Mouse (Mus musculus) urinary bladder, adult 2 months (tissue): ENCODE results near the gene Tceal3. TPM values are rescaled to one million over a fixed set of nuclear protein-coding genes. Genes with fewer than 3 reads are reported as not detected.
"Not testable (repeated sequence)": the region's sequence is repeated elsewhere in the genome, so short reads cannot be mapped to it uniquely, and the experiment has no call there.

Experiments
- DNase-seq: peaks from one replicate; pipeline ENCODE4 v3.0.0; 2022; ENCODE audit warnings: low spot score
- polyA plus RNA-seq: library from polyadenylated mRNA; depleted of rRNA; stranded (reverse); fragments of >200 nt; gene quantifications from 2 replicates; pipeline ENCODE4 v1.2.3, GENCODE M21; 2012; rRNA removed

The Tceal3 gene
- 20.7 and 25.5 TPM in 2 replicates for polyA plus RNA-seq

DNA sequence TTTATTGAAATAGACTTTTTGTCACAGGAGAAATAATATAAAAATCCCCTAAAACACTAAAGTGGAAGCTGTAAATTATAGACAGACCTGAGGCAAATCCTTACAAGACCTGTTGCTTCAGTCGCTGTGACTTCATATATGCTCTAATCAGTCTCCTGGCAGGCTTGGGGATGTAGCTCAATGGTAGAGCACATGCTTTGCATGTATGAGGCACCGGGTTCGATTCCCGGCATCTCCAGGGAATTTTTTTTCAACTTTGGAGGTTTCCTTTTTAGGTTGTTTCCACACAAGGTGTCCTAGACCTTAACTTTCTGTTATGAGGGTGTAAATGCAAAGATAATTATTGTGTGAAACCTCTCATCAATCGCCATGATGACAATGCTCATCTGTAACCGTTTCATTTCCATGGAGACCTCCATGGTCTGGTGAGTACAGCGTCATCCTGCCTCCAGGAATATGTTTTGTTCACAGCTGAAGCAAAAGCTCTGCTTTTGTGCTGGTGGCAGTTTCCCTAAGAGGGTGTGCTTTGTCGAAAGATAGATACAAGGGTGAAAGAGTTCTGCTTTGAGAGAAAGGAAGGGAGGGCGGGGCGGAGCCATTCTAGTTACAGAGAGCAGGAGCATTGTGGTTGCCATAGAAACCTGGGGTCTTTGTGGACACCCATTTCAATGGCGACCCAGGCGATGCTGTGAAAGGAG, at the start of gene Tceal3:
TSS of gene Tceal3 (plus strand) at position 644 of the 698 bp plus-strand sequence.
- DNase-seq = no peak

DNA sequence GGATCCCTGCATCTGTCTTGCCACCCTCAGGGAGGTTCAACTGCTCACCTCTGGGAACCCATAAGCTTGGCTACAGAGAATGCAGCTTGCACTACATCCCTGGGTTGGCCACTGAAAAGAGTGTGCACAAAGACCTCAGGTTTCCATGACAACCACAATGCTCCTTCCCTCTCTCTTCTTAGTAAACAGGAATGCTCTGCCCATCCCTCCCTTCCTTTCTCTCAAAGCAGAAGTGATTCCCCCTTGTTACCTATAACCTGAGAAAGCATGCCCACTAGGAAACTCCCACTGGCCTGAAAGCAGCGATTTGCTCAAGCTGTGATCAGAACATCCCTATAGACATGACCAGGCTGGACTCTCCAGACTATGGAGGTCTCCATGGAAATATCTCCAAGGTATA, 46.7 kb upstream of the Tceal3 start, which contains the start of gene Kir3dl2:
TSS of gene Kir3dl2 (minus strand) at position 101 of the 400 bp plus-strand sequence.
- not testable (repeated sequence) for DNase-seq

DNA sequence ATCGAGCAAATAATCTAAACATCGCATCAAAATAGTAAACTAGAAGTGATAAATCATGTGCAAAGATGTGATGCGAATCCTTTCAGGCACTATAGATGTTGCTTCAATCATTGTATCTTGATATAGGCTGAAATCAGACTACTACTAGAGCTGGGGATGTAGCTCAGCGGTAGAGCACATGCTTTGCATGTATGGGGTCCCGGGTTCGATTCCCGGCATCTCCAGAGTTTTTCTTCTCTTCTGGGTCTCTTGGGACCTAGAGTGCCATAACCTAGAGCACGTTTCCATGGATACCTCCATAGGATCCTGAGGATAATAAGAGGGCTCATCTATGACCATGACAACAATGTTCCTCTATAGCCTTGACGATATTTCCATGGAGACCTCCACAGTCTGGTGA, 21.5 kb upstream of the Tceal3 start:
- DNase-seq = not testable (repeated sequence)

DNA sequence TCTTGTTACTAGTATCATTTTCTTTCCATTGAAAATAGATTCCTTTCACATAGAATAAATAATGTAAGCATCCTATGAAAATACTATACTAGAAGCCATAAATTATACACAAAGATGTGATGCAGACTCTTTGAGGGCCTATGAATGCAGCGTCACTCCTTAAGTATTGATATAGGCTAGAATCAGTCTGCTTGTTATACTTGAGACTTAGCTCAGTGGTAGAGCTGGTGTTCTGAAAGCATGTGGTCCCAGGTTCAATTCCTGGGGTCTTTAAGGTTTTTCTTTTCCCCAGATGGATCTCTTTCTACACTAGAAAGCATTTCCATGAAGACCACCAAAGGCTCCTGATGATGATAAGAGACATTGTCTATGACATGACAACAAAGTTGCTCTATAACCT, 6.0 kb upstream of the Tceal3 start:
- no peak for DNase-seq

DNA sequence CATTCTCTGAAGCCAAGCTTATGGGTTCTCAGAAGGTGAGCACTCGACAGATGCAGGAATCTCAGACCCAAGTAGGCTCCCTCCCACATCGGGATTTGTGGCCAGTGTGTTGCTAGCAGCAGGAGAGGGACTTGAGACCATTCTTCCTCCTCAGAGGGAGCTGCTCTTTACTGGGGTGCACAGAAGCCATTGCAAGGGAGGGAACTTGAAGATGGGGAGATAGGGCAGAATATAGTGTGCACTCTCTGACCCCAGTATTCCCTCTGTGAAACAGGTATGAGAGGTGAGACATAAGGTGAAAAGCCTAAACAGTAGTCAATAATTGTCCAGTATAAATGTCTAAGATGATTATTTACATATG, 235 bp downstream of the Tceal3 start:
- no peak for DNase-seq

DNA sequence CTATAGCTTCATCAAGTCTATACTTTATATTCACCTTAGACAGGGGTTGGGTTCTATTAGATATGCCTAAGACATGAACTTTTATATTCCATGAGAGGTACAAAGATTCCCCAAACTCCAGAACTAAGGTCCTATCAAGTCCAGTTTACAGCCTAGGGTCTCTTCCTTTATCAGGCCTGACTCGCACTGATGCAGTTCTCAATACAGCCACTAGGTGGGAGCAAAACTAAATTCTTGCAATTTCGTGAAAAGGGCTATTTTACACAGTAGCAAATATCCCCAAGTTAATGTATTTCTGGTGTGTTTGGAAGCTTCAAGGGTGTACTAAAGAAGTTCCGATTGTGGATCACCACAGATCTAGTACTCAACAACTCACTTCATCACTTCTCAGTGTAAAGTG, 8.8 kb downstream of the Tceal3 start:
- no peak for DNase-seq

DNA sequence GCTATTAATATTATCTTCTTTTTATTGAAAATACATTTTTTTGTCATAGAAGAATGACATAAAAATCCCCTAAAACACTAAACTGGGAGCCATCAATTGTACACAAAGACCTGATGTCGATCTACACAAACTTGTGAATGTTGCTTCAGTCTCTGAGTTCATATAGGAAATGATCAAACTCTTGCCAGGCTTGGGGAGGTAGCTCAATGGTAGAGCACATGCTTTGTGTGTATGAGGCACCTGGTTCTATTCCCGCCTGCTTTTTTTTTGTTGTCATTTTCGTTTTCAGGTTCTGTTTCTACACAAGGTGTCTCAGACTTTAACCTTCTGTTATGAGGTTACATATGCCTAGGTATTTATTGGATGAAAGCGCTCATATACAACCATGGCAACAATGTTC, 16.3 kb downstream of the Tceal3 start:
- DNase-seq = no peak

DNA sequence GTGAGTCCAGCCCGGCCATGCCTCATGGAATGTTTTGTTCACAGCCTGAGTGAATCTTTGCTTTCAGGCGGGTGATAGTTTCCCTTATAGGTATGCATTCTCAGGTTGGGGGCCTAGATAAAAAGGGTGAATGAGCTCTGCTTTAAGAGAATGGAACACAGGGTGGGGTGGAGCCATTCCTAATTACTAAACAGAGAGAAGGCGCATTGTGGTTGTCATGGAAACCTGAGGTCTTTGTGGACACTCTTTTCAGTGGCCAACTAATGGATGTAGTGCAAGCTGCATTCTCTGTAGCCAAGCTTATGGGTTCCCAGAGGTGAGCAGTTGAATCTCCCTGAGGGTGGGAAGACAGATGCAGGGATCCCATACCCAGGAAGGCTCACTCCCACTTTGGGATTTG, 16.8 kb downstream of the Tceal3 start:
- no peak for DNase-seq

DNA sequence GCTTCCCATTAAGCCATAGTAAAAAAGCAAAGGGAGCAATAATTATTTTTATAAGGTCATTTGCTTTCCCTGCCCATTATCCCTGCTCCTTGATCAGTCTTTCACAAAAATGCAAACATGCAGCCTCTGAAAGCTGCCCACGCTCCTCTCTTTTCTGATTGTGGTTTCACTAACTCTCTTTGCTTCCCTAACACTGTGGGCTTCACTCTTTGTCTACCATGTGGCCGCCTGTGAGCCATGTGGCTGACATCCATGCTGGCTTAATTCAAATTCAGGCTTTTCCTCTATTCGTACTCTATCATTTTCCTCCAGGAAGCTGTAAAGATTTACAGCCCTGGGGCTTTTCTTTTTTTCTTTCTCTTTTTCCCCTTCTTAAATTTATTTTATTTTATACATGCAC, 20.7 kb downstream of the Tceal3 start:
- no peak for DNase-seq

DNA sequence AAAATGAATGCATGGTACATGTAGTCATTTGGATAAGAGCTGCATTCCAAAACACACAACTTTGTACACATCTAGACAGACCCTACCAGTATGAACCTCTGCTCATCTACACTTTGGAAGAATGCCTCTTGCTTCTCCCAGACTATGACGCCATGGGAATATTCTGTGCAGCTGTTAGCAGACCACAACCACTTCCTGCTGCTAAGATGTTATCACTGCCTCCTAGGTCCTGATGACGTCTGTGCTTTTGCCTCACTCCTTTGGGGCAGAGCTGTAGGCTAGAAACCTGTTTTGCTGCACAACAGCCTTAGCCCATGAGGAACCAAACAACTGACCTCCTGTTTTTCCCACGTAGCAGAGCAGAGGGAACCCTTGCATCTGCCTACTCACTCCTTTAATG, 25.2 kb downstream of the Tceal3 start:
- not testable (repeated sequence) for DNase-seq

DNA sequence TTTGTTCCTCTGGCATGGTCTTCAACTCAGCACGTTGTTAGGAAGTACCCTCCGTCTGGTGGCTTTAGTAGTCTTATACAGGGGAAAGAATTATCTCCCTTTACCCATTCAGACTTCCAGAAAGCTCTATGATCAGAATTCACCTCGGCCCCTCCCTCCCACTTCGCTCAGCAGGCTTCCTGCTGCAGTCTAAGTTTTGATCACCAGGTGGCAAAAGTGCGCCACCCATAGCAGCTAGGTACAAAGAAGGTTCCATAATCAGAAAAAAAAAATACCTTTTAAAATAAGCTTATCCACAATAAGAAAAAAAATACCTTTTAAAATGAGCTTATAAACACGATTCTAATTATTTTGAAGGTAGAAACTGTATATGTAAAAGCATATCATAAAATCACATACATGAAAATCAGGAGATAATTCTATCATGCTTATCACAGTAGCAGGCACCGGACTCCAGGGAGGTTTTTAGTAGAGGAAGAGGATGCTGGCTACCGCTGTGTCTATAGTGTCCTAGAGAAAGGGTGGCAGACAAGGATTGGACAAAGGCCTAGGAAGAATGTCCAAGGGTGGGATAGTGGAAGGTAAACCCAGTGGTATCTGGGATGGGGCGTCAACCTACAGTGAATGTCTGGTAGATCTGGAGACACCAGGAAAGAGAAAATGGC, 34.4 kb downstream of the Tceal3 start:
- no peak for DNase-seq

DNA sequence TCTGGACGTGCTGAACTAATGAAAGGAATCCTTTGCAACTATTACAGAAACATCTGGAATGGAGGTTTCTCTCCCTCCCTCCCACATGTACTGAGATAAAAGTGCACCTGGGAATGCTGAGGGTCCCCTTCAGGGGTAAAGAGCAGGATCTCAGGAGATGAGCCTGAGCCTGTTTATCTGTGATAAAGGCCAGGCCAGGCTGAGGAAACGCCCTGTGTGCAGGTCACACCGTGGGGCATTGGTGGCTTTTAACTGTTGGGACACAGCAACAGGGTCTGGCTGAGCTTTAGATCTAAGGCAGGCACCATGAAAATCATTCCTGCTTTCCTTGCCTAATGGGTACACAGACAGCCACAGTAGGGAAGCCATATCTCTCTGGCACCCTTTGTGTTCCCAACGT, 35.3 kb downstream of the Tceal3 start:
- DNase-seq = no peak

DNA sequence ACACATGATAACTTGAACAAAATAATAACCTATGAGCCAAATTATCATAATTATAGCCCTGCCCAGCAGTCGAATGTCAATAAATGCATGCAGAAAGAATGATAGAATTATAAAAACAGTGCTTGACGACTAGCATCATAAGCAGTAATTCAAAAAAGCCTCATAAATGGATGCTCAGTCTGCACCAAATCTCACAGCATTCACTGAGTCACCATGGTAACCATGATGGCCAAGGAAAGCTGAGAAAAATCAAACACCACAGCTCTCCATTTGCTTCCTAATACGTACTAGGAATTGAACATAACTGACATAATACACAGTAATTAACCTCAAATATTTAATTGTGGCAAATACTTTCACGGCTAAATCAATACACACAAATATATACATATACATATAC, 44.5 kb downstream of the Tceal3 start:
- no peak for DNase-seq

DNA sequence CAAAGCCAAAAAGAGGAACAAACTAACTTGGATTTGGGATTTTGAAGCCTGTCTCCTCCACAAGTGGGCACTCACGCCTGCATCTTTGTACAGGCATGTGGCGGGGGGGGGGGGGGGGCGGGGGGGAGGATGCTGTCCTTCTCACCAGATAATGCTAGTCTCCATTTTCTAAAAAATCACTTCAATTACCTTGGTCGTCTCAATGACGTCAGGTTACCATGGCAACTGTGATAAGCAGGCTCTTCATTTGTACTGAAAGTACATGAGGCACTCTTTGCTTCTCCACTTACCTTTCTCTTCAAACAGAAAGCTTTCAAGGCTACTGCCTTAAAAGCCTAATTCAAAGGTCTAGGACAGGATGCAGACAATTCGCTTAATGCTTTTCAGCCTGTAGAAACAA, 49.1 kb downstream of the Tceal3 start:
- DNase-seq = no peak

DNA sequence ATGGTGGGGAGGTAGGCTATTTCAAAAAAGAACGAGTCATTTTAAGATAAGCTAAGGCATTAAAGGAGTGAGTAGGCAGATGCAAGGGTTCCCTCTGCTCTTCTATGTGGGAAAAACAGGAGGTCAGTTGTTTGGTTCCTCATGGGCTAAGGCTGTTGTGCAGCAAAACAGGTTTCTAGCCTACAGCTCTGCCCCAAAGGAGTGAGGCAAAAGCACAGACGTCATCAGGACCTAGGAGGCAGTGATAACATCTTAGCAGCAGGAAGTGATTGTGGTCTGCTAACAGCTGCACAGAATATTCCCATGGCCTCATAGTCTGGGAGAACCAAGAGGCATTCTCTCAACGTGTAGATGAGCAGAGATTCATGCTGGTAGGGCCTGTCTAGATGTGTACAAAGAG, 55.2 kb downstream of the Tceal3 start:
- not testable (repeated sequence) for DNase-seq

DNA sequence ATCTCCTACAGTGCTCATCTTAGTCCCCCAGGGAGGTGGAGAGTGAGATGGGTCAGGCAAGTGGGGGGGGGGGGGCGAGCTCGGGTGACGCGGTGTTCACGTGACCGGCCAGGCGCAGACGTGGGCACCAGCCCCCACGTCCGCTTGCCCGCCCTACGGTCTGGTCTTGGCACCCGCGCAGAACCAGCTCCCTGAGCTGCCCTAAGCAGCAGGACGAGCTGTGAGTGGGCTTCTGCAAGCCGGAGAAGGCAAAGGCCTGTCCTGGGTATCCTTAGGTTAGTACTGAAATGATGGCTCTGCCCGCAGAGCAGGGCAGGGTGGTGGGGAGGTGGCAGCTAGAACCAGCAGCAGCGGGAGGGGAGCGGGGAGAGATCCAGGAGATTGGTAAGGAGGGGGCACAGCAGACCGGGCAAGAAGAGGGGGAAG, 75.7 kb downstream of the Tceal3 start:
- no peak for DNase-seq

DNA sequence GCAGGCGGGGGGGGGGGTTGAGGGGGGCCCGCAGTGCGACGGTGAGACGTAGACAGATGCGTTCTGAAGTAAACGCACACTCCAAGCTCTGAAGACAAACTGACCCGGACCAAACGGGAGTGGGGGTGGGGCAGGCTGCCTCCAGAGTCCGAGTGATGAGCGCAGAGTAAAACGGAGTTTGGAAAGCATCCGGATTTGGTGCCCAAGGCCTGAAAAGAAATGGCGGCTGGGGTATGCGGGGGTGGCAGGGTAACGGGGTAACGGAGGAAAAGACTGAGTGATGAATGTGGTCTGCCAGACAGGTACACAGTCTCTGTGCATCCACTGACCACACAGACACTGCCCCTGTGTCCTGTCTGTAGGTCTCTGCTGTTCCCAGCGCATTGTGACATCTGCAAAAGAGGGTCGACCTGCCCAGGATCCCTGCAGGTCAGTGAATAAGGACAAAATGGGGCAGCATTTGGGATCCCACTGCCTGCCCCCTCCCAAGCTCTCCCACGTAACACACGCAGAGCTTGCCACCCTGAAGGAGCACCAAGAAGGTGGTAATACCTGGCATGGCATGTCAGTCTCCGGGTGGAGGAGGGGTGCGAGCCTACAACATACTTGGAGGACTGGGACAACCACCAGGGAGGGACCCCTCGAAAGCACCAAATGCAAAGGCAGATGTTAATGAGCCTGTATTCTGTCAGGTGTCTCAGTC, 76.3 kb downstream of the Tceal3 start:
- not testable (repeated sequence) for DNase-seq

DNA sequence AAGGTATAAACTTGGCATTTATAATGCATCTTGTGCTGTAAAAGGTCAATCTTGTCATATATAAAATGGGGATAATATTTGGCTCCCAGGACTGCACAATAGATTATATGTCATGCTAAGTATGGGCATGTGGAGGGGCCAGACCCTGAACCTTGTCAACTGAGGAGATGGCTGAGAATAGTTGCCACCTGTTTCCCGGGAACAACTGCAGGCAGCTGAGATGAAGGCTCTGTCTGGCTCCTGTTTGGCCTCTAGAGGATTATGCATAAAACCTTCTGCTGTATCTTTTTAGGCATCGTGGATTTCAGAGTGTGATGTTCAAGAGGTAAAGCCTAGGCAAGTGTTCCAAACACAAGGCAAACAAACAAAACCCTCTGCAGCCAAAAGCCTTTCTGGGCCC, 78.2 kb downstream of the Tceal3 start:
- DNase-seq = no peak

DNA sequence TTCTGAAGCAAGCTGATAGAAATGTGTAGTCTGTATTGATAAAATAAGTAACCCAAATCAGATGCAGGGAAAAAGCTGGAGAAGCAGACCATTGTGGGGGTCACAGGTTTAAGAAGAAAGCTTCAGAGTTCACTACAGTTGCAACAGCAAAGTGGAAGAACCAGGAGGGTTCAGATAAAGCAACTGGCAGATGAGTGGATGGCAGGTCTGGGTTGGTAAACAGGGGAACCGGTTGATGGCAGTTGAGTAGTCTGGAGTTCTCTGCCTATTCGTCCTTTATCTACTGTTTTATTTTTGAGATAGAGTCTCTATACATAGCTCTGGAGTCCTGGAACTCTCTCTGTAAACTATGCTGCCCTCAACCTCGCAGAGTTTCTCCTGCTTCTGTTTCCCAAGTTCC, 90.3 kb downstream of the Tceal3 start:
- no peak for DNase-seq

DNA sequence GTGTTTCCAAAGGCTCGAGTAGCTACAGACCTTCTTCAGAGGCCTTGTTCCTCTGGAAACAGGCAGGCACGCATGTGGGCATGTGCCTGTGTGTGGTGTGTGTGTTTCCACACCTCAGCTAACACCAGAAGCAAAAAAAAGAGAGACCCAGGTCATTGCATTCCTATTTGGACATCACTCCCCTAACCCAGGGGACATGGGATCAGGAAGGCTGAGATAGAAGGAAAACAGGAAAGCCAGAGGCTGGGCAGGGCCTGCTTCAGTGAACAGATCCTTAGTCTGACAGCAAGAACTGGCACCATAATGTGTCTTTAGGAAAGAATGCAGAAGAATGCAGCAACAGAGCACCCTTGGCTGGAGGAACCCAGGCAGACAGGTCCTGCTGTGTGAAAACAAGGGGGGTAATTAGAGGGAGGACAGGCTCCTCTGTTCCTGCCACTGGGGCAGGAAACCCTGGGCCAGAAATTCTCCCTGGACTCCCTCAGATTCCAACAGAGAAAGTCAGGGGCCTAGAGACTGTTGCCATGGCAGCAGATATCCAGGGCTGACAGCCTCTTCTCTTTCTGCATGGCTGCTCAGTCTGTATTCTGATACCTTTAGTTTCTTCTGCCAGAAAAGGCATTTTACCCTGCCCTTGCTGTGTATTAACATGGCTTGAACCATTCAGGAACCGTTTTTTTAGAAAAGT, 101.1 kb downstream of the Tceal3 start:
- not testable (repeated sequence) for DNase-seq

DNA sequence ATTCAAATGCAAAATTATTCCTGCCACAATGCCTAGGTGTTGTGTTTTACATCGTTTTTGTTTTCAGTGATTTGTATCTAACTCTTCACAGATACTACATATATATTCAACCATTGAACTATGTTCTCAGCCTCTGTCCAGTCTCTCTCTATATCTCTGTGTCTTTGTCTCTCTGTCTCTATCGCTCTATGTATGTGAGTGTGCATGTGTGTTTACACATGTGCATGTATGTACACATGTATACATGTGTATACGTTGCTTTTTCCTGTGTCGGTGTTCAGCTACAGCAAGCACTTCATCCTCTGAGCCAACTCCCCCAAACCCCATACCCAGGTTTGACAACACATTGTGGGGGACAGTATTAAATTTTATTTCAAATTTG, 101.6 kb downstream of the Tceal3 start:
- DNase-seq = no peak

DNA sequence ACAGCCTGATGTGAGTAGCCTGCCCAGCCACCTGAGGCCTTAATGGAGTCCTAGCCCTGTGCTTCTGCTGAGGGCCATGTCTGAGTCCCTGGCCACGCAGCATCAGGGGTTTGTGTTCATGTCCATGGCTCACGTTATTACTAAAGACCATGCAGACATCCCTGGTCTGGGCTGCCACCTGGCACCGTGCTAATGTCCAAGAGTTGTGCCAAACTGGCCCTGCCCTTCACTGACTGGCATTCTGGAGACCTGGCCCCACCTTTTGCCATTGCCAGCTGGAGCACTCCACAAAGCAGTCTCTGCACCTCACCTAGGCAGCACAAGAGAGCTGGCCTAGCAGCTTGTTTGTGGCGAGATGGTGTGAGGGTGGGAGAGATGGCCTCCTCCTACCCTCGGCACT, 102.6 kb downstream of the Tceal3 start:
- no peak for DNase-seq
